Mouse (Mus musculus): Measurements from ENCODE around the gene Hnrnph1.

DNA sequence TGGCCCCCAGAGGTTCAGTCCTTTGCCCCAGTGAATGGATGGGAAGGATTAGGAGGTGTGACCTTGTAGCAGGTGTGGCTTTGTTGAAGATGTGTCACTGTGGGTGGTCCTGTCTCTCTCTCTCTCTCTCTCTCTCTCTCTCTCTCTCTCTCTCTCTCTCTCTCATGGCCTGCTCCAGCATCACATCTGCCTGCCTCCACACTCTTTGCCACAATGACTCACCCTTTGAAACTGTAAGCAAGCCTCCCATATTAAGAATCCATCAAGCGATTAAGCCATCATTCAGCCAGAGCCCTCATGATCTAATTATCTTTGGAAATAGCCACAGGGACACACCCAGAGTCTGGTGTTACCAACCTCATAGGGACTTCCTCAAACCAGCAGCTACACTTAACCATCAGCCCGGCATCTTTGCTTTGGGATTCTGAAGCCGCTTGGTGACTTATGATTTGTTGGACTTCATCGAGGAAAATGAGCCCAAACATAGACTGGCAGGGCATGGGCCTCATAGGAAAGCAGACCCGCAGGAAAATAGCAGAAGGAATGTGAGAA is 7.4 kb upstream of the Hnrnph1 start:
- no peak for TF ChIP-seq POLR2A (IDR thresholded peaks at IDR 0.05; ENCODE audit: insufficient read depth, low read depth, low read length)
- TF ChIP-seq CTCF (IDR thresholded peaks at IDR 0.05) = no peak
- TF ChIP-seq EP300 (IDR thresholded peaks at IDR 0.05; ENCODE audit: insufficient read depth, low read depth, low read length) = no peak

All from heart, adult 2 months (tissue).